Mouse (Mus musculus) midbrain, embryonic 16.5 days (tissue): Measurements from ENCODE around the gene Pfn3. TPM values are rescaled to one million over a fixed set of nuclear protein-coding genes. Genes with fewer than 3 reads are reported as not detected.

ENCODE experiments used
- ATAC-seq: fragments of 200-750 bp; cut with Nextera tagmentation; 2 replicates; pipeline ENCODE4 v1.8.0; 2017; ENCODE audit warnings: moderate TSS enrichment
- H3K27ac ChIP-seq: fragments of 300-500 bp; sonication (generic); 2 replicates; pipeline ENCODE4 v1.5.1; 2014; ENCODE audit warnings: mild to moderate bottlenecking, low read length, mixed read lengths
- H3K27me3 ChIP-seq: fragments of 300-500 bp; sonication (generic); 2 replicates; pipeline ENCODE4 v1.6.1; 2014; ENCODE audit warnings: low read depth, low read length, mixed read lengths; ENCODE audit not compliant: control insufficient read depth, insufficient read depth
- H3K36me3 ChIP-seq: fragments of 300-500 bp; sonication (generic); 2 replicates; pipeline ENCODE4 v1.6.1; 2014; ENCODE audit warnings: mild to moderate bottlenecking, low read length, moderate library complexity, mixed read lengths; ENCODE audit not compliant: control insufficient read depth, insufficient read depth
- H3K4me1 ChIP-seq: fragments of 300-500 bp; sonication (generic); 2 replicates; pipeline ENCODE4 v1.6.1; 2014; ENCODE audit warnings: mild to moderate bottlenecking, low read length, mixed read lengths; ENCODE audit not compliant: control insufficient read depth, insufficient read depth
- H3K4me2 ChIP-seq: fragments of 300-500 bp; sonication (generic); 2 replicates; pipeline ENCODE4 v1.6.1; 2014; ENCODE audit warnings: mild to moderate bottlenecking, low read length, mixed read lengths
- H3K4me3 ChIP-seq: fragments of 300-500 bp; sonication (generic); 2 replicates; pipeline ENCODE4 v1.5.1; 2014; ENCODE audit warnings: low read depth, mild to moderate bottlenecking, low read length, moderate library complexity, mixed read lengths
- H3K9ac ChIP-seq: fragments of 300-500 bp; sonication (generic); 2 replicates; pipeline ENCODE4 v1.6.1; 2014; ENCODE audit warnings: low read depth, low read length, mixed read lengths
- H3K9me3 ChIP-seq: fragments of 300-500 bp; sonication (generic); replicated peaks from 2 replicates; pipeline ENCODE4 v1.6.1; 2014; ENCODE audit warnings: mild to moderate bottlenecking, low read length, mixed read lengths; ENCODE audit not compliant: control insufficient read depth, poor library complexity, severe bottlenecking
- WGBS: fragments of 180-500 bp; shearing (Covaris S2); extraction: QIAGEN DNeasy Blood & Tissue Kit; methylation state at CpG from one replicate; pipeline ENCODE4 v1.1.7; 2014; 5-methylcytosine and 5-hydroxymethylcytosine counted together
- polyA plus RNA-seq: library from polyadenylated mRNA; unstranded; fragments of >200 nt; fragmentation: Nextera tagmentation; extraction: Ambion mirVana; gene quantifications from 2 replicates; pipeline ENCODE4 v1.2.1, GENCODE M21; 2015

The Pfn3 gene
- polyA plus RNA-seq, 1 experiment from 2014 or later = 0.98 TPM

GRCm38 (mm10) chr13:55403935-55404852, 10.8 kb downstream of the Pfn3 start:
- 66% methylated on average over 15 of the region's 15 CpGs for WGBS
- no peaks in the 10 kb centered on the region for H3K27me3 ChIP-seq
- no peak overlapping the region for H3K27ac ChIP-seq
- no peaks in the 10 kb centered on the region for H3K9me3 ChIP-seq
- no peak for ATAC-seq
- H3K36me3 ChIP-seq = no peaks in the 10 kb centered on the region
- no peak overlapping the region for H3K4me2 ChIP-seq
- H3K4me3 ChIP-seq = no peak overlapping the region
- H3K4me1 ChIP-seq = peaks cover 6% of the 10 kb centered on the region; the same call in 1 of the 2 replicates
- no peak overlapping the region for H3K9ac ChIP-seq

- no peaks in the 10 kb centered on the region for H3K36me3 ChIP-seq
- ATAC-seq = no peak
- no peak overlapping the region for H3K4me2 ChIP-seq
- H3K9ac ChIP-seq = no peak overlapping the region
- H3K4me1 ChIP-seq = peaks cover 6% of the 10 kb centered on the region; the same call in 1 of the 2 replicates
- no peak overlapping the region for H3K4me3 ChIP-seq
- H3K27me3 ChIP-seq = no peaks in the 10 kb centered on the region
- no peaks in the 10 kb centered on the region for H3K9me3 ChIP-seq
- 63% methylated on average over 7 of the region's 7 CpGs for WGBS
- no peak overlapping the region for H3K27ac ChIP-seq
Observed at GRCm38 (mm10) chr13:55403266-55403665, 11.8 kb downstream of the Pfn3 start.

GRCm38 (mm10) chr13:55400039-55400346, 15.0 kb downstream of the Pfn3 start:
- Histone ChIP-seq H3K9me3 (no peaks in the 10 kb centered on the region), H3K27me3 (no peaks in the 10 kb centered on the region), H3K4me2 (no peak overlapping the region), H3K4me3 (no peak overlapping the region), H3K27ac (no peak overlapping the region), H3K9ac (no peak overlapping the region), H3K36me3 (no peaks in the 10 kb centered on the region), H3K4me1 (no peaks in the 10 kb centered on the region)
- WGBS = 97% methylated on average over 1 of the region's 1 CpGs
- ATAC-seq = no peak

- Histone ChIP-seq H3K36me3 (no peaks in the 10 kb centered on the region), H3K9me3 (no peaks in the 10 kb centered on the region), H3K27ac (no peak overlapping the region), H3K4me3 (no peak overlapping the region), H3K4me1 (no peaks in the 10 kb centered on the region), H3K27me3 (no peaks in the 10 kb centered on the region), H3K9ac (no peak overlapping the region), H3K4me2 (no peak overlapping the region)
- 62% methylated on average over 5 of the region's 5 CpGs for WGBS
- ATAC-seq = no peak
Observed at GRCm38 (mm10) chr13:55399300-55400038, 15.6 kb downstream of the Pfn3 start.

GRCm38 (mm10) chr13:55398088-55398487, 16.9 kb downstream of the Pfn3 start, which contains the start of gene Slc34a1:
Slc34a1 (plus strand) TSS chr13:55398187.
- Histone ChIP-seq H3K4me3 (no peak within 1 kb of the TSS), H3K4me2 (no peak within 1 kb of the TSS), H3K9me3 (no peaks in the 10 kb centered on the region), H3K9ac (no peak within 1 kb of the TSS), H3K27ac (no peak within 1 kb of the TSS), H3K27me3 (no peaks in the 10 kb centered on the region), H3K36me3 (no peaks in the 10 kb centered on the region), H3K4me1 (no peaks in the 10 kb centered on the region)
- no peak for ATAC-seq
- 80% methylated on average over 1 of the region's 1 CpGs for WGBS

- no peaks in the 10 kb centered on the region for H3K4me1 ChIP-seq
- H3K36me3 ChIP-seq = no peaks in the 10 kb centered on the region
- no peak overlapping the region for H3K4me3 ChIP-seq
- no peak for ATAC-seq
- no peak overlapping the region for H3K4me2 ChIP-seq
- WGBS = 71% methylated on average over 4 of the region's 4 CpGs
- no peak overlapping the region for H3K27ac ChIP-seq
- H3K9ac ChIP-seq = no peak overlapping the region
- H3K9me3 ChIP-seq = no peaks in the 10 kb centered on the region
- H3K27me3 ChIP-seq = no peaks in the 10 kb centered on the region
Observed at GRCm38 (mm10) chr13:55392933-55393332, 22.1 kb downstream of the Pfn3 start.

GRCm38 (mm10) chr13:55391626-55392029, 23.4 kb downstream of the Pfn3 start:
- no peak for ATAC-seq
- H3K4me3 ChIP-seq = no peak overlapping the region
- H3K4me1 ChIP-seq = no peaks in the 10 kb centered on the region
- H3K27ac ChIP-seq = no peak overlapping the region
- no peaks in the 10 kb centered on the region for H3K9me3 ChIP-seq
- H3K36me3 ChIP-seq = no peaks in the 10 kb centered on the region
- H3K4me2 ChIP-seq = no peak overlapping the region
- 86% methylated on average over 1 of the region's 1 CpGs for WGBS
- no peaks in the 10 kb centered on the region for H3K27me3 ChIP-seq
- no peak overlapping the region for H3K9ac ChIP-seq

GRCm38 (mm10) chr13:55390644-55391043, 24.4 kb downstream of the Pfn3 start:
- WGBS = 79% methylated on average over 3 of the region's 3 CpGs
- no peaks in the 10 kb centered on the region for H3K27me3 ChIP-seq
- H3K4me1 ChIP-seq = no peaks in the 10 kb centered on the region
- H3K4me3 ChIP-seq = no peak overlapping the region
- no peaks in the 10 kb centered on the region for H3K36me3 ChIP-seq
- no peak overlapping the region for H3K4me2 ChIP-seq
- H3K9me3 ChIP-seq = no peaks in the 10 kb centered on the region
- no peak overlapping the region for H3K27ac ChIP-seq
- ATAC-seq = no peak
- H3K9ac ChIP-seq = no peak overlapping the region

GRCm38 (mm10) chr13:55381790-55382189, 33.2 kb downstream of the Pfn3 start:
- no peak overlapping the region for H3K4me3 ChIP-seq
- no peak overlapping the region for H3K27ac ChIP-seq
- H3K36me3 ChIP-seq = no peaks in the 10 kb centered on the region
- no peak overlapping the region for H3K4me2 ChIP-seq
- H3K4me1 ChIP-seq = no peaks in the 10 kb centered on the region
- no peak overlapping the region for H3K9ac ChIP-seq
- H3K27me3 ChIP-seq = peaks cover 30% of the 10 kb centered on the region
- no peak for ATAC-seq
- 82% methylated on average over 4 of the region's 4 CpGs for WGBS
- no peaks in the 10 kb centered on the region for H3K9me3 ChIP-seq
